Mouse (Mus musculus) layer of hippocampus, postnatal 10 days (tissue): ENCODE measurements at regions not wholly inside any gene's neighbourhood (a gene's known extent, or its start where the extent isn't known, plus 50 kb on each side); places are given as distances from the start of the nearest gene placed in this dataset.

ENCODE experiments used
- DNase-seq, 2 experiments: peaks; one replicate each; pipeline ENCODE4 v3.0.0; 2021; ENCODE audit warnings: low spot score in 2 of 2

- DNase-seq, result peak; percentile 52 to 67
These were observed 57.0 kb upstream of the Siglech start for GRCm38 (mm10) chr7:55710872-55711558.
